Mouse (Mus musculus) forebrain, embryonic 15.5 days (tissue): ENCODE measurements around the gene Akr1c18. TPM values are rescaled to one million over a fixed set of nuclear protein-coding genes. Genes with fewer than 3 reads are reported as not detected.
"Not testable (repeated sequence)": the region's sequence is repeated elsewhere in the genome, so short reads cannot be mapped to it uniquely, and the experiment has no call there.

Source experiments
- ATAC-seq: fragments of 200-750 bp; cut with Nextera tagmentation; replicated peaks from 2 replicates; pipeline ENCODE4 v1.8.0; 2017; ENCODE audit warnings: mild to moderate bottlenecking, moderate TSS enrichment, moderate library complexity
- H3K27ac ChIP-seq: fragments of 300-500 bp; sonication (generic); replicated peaks from 2 replicates; pipeline ENCODE4 v1.5.1; 2015; ENCODE audit warnings: mild to moderate bottlenecking, inconsistent platforms
- H3K27me3 ChIP-seq: fragments of 300-500 bp; sonication (generic); 2 replicates; pipeline ENCODE4 v1.6.1; 2015; ENCODE audit warnings: inconsistent platforms
- H3K36me3 ChIP-seq: fragments of 300-500 bp; sonication (generic); 2 replicates; pipeline ENCODE4 v1.6.1; 2015; ENCODE audit warnings: mild to moderate bottlenecking, inconsistent platforms
- H3K4me1 ChIP-seq: fragments of 300-500 bp; sonication (generic); 2 replicates; pipeline ENCODE4 v1.6.1; 2015; ENCODE audit warnings: inconsistent platforms
- H3K4me2 ChIP-seq: fragments of 300-500 bp; sonication (generic); replicated peaks from 2 replicates; pipeline ENCODE4 v1.6.1; 2015; ENCODE audit warnings: mild to moderate bottlenecking, inconsistent platforms
- H3K4me3 ChIP-seq: fragments of 300-500 bp; sonication (generic); 2 replicates; pipeline ENCODE4 v1.5.1; 2015; ENCODE audit warnings: mild to moderate bottlenecking, inconsistent platforms
- H3K9ac ChIP-seq: fragments of 300-500 bp; sonication (generic); replicated peaks from 2 replicates; pipeline ENCODE4 v1.6.1; 2015; ENCODE audit warnings: mild to moderate bottlenecking, inconsistent platforms
- H3K9me3 ChIP-seq: fragments of 300-500 bp; sonication (generic); 2 replicates; pipeline ENCODE4 v1.6.1; 2016; ENCODE audit warnings: inconsistent platforms
- WGBS: fragments of 180-500 bp; shearing (Covaris S2); methylation state at CpG from one replicate; pipeline ENCODE4 v1.1.7; 2015; ENCODE audit warnings: mixed read lengths; 5-methylcytosine and 5-hydroxymethylcytosine counted together
- polyA plus RNA-seq: library from polyadenylated mRNA; unstranded; fragments of >200 nt; fragmentation: Nextera tagmentation; extraction: Ambion mirVana; gene quantifications from 2 replicates; pipeline ENCODE4 v1.2.1, GENCODE M21; 2015

The Akr1c18 gene
- polyA plus RNA-seq, 1 experiment from 2014 or later: not detected

DNA sequence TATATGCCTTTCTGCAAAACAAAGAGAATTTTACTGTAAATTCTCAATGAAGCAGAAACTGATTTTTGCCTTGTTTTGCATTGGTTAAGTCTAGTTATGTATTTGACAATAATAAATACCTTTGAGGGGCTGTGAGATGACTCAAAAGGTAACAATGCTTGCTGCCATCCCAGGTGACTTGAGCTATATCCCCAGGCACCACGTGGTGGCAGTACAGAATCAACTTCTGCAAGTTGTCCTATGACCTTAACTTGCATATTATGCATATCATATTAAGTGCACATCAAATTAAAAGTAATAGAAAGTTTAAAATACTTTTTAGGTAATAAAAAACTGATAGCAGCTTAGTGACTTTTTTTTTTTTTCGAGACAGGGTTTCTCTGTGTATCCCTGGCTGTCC is 17.4 kb downstream of the Akr1c18 start:
- no peaks in the 10 kb centered on the region for H3K9me3 ChIP-seq
- H3K27me3 ChIP-seq: no peaks in the 10 kb centered on the region
- no peak overlapping the region for H3K27ac ChIP-seq
- H3K4me1 ChIP-seq: no peaks in the 10 kb centered on the region
- no peak for ATAC-seq
- 45% methylated on average over 2 of the region's 2 CpGs for WGBS
- H3K36me3 ChIP-seq: no peaks in the 10 kb centered on the region
- no peak overlapping the region for H3K4me3 ChIP-seq
- no peak overlapping the region for H3K9ac ChIP-seq
- H3K4me2 ChIP-seq: no peak overlapping the region

GRCm38 (mm10) chr13:4131721-4132120 is 18.7 kb downstream of the Akr1c18 start:
- Histone ChIP-seq H3K4me3 (no peak overlapping the region), H3K9me3 (no peaks in the 10 kb centered on the region), H3K4me1 (no peaks in the 10 kb centered on the region), H3K36me3 (no peaks in the 10 kb centered on the region), H3K27me3 (no peaks in the 10 kb centered on the region), H3K27ac (no peak overlapping the region), H3K4me2 (no peak overlapping the region), H3K9ac (no peak overlapping the region)
- ATAC-seq: no peak
- WGBS: 69% methylated on average over 3 of the region's 3 CpGs

DNA sequence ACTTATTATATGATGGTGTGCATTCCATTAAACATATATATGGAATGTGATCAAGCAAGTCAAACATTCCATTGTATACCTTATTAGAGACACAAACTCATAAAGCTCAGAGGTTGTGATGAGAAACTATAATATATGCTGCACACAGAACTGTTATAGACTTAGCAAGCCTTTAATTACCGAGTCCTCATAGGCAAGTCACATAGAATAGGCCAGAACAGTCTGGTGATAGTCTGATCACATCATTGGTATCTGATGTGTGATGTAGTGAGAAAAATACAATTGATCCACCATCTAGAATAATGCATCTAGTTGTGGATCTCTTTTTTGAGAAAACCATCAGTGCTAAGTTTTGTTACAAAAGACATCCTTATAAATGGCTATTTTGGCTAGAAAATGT is 19.1 kb downstream of the Akr1c18 start:
- no peak overlapping the region for H3K4me3 ChIP-seq
- no peaks in the 10 kb centered on the region for H3K9me3 ChIP-seq
- H3K36me3 ChIP-seq: no peaks in the 10 kb centered on the region
- WGBS: 84% methylated on average over 1 of the region's 1 CpGs
- no peaks in the 10 kb centered on the region for H3K27me3 ChIP-seq
- H3K27ac ChIP-seq: no peak overlapping the region
- no peak overlapping the region for H3K9ac ChIP-seq
- H3K4me2 ChIP-seq: no peak overlapping the region
- no peak for ATAC-seq
- no peaks in the 10 kb centered on the region for H3K4me1 ChIP-seq

- WGBS: 43% methylated on average over 5 of the region's 5 CpGs
- Histone ChIP-seq H3K9ac (no peak overlapping the region), H3K36me3 (no peaks in the 10 kb centered on the region), H3K27ac (no peak overlapping the region), H3K4me3 (no peak overlapping the region), H3K4me2 (no peak overlapping the region), H3K9me3 (no peaks in the 10 kb centered on the region), H3K27me3 (no peaks in the 10 kb centered on the region), H3K4me1 (no peaks in the 10 kb centered on the region)
- ATAC-seq: no peak
Measured at GRCm38 (mm10) chr13:4129100-4129499, 21.4 kb downstream of the Akr1c18 start.

DNA sequence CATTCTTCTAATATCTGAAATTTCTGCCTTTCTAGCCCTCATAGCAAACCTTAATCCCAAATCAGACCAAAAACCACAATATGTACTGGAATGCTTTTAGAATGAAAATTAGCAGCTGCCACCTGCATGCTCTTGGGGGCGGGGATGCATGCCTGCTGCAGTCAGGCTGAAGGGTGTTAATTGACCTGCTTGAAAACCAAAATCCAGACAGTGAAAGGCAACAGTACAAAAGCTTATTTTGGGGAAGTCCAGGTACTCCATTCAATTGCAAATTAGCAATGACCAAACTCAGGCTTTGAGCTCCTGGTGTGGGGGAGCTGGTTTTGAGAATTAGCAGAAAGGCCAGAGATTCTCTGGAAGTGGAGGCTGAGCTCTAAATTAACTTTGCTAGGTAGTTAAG is 24.6 kb downstream of the Akr1c18 start:
- H3K4me2 ChIP-seq, H3K9ac ChIP-seq, H3K36me3 ChIP-seq, H3K27ac ChIP-seq, H3K4me3 ChIP-seq, ATAC-seq, H3K27me3 ChIP-seq, H3K9me3 ChIP-seq, H3K4me1 ChIP-seq: not testable (repeated sequence)
- WGBS: 6% methylated on average over 1 of the region's 1 CpGs

DNA sequence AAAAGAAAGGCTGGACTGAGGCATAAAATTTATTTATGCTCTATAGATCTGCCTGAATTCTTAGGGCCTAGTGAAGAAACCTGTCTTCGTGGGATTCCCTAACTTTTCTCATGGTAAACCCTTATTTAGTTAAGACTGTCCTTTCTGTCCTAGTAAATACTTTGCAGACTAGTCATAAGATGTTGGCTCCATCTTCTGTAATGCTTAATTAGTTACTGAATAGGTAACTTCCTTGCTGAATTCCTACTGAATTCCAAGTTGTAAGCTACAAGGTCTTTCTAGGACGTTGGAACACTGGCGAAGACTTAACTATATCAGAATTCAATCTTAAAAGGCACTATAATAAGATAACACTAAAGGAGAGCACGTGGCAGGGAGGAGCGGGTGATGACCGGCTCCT is 26.0 kb downstream of the Akr1c18 start:
- not testable (repeated sequence) for H3K9me3 ChIP-seq, H3K4me3 ChIP-seq, H3K4me1 ChIP-seq, H3K27ac ChIP-seq, H3K9ac ChIP-seq, H3K36me3 ChIP-seq, H3K27me3 ChIP-seq, H3K4me2 ChIP-seq, ATAC-seq
- 87% methylated on average over 6 of the region's 6 CpGs for WGBS

GRCm38 (mm10) chr13:4123146-4123545 is 27.3 kb downstream of the Akr1c18 start:
- Histone ChIP-seq H3K36me3 (no peaks in the 10 kb centered on the region), H3K27me3 (no peaks in the 10 kb centered on the region), H3K27ac (no peak overlapping the region), H3K4me3 (no peak overlapping the region), H3K9ac (no peak overlapping the region), H3K4me2 (no peak overlapping the region), H3K9me3 (no peaks in the 10 kb centered on the region), H3K4me1 (no peaks in the 10 kb centered on the region)
- 72% methylated on average over 7 of the region's 7 CpGs for WGBS
- ATAC-seq: no peak

GRCm38 (mm10) chr13:4119181-4119904 is 31.1 kb downstream of the Akr1c18 start:
- H3K9ac ChIP-seq: no peak overlapping the region
- WGBS: 75% methylated on average over 2 of the region's 2 CpGs

DNA sequence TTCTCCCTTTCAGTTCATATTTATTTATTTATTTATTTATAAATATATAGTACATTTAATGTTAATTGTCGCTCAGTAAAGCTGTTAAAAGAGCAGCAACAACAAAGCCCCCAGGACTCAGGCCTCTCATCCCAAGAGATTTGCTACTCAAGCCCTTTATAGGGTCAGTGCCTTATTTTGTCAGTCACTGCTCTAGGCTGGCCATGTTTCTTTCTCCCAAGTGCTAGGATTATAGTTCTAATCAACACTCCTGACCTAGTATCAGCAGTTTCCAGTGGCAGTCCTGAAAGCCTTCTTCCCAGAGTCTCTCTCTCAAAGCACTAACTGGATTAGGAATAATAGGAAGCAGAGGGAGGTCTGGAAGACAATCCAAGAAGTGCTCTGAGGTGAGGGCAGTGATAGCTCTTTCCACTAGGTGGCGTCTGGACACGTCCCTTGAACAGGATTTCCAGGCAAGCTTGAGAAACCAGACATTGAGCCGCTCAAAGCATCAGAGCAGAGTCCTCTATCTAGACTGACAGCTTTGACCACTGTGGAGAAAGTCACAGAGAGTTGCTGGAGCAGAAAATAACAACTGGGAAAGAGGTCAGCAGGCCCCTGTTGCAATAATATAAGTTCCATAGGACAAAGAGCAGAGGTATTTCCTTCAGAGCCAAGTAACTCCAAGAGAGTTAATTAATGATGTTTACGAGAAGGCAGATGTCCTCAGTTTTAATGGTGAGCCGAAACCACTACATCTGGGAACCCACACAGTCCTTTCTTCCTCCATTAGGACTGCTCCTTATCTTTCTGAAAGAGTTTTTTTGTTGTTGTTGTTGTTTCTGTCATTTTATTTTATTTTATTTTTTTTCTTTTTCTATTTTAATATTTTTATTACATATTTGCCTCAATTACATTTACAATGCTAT is 39.9 kb downstream of the Akr1c18 start:
- WGBS: 25% methylated on average over 6 of the region's 6 CpGs
- no peaks in the 10 kb centered on the region for H3K36me3 ChIP-seq
- ATAC-seq: peak; percentile 83
- no peaks in the 10 kb centered on the region for H3K27me3 ChIP-seq
- no peaks in the 10 kb centered on the region for H3K9me3 ChIP-seq
- H3K4me2 ChIP-seq: no peak overlapping the region
- H3K4me3 ChIP-seq: no peak overlapping the region
- H3K4me1 ChIP-seq: no peaks in the 10 kb centered on the region
- H3K9ac ChIP-seq: no peak overlapping the region
- H3K27ac ChIP-seq: no peak overlapping the region

More at GRCm38 (mm10) chr13:4119181-4119904, 31.1 kb downstream of the Akr1c18 start:
- H3K36me3 ChIP-seq: no peaks in the 10 kb centered on the region
- H3K9me3 ChIP-seq: no peaks in the 10 kb centered on the region
- no peak overlapping the region for H3K4me3 ChIP-seq
- H3K27me3 ChIP-seq: no peaks in the 10 kb centered on the region
- no peaks in the 10 kb centered on the region for H3K4me1 ChIP-seq
- H3K27ac ChIP-seq: no peak overlapping the region
- no peak for ATAC-seq
- H3K4me2 ChIP-seq: no peak overlapping the region

DNA sequence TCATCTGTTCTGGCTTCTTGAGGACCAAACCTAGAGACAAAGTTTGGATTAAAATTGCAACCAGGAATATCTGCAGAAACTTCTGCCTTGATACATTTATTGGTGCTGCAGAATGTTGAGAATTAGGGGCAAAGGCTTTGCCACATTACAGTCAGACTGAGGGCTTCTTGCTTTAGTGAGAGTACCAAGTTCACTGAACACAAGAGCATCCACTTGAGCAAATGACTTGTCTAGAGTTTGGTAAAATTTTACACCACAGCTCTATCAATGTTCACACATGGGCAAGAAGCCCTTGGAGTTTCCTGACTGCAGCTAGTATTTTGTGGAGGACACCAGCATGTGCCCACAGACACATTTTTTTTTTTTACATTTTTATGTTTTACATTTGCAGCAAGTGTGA is 47.7 kb downstream of the Akr1c18 start:
- H3K4me3 ChIP-seq: no peak overlapping the region
- no peak for ATAC-seq
- H3K27ac ChIP-seq: no peak overlapping the region
- H3K27me3 ChIP-seq: no peaks in the 10 kb centered on the region
- H3K9ac ChIP-seq: no peak overlapping the region
- H3K4me1 ChIP-seq: no peaks in the 10 kb centered on the region
- H3K36me3 ChIP-seq: no peaks in the 10 kb centered on the region
- no peak overlapping the region for H3K4me2 ChIP-seq
- H3K9me3 ChIP-seq: no peaks in the 10 kb centered on the region

GRCm38 (mm10) chr13:4101691-4102090 is 48.8 kb downstream of the Akr1c18 start:
- no peak overlapping the region for H3K9ac ChIP-seq
- no peaks in the 10 kb centered on the region for H3K9me3 ChIP-seq
- no peak for ATAC-seq
- H3K4me1 ChIP-seq: no peaks in the 10 kb centered on the region
- no peak overlapping the region for H3K27ac ChIP-seq
- H3K27me3 ChIP-seq: no peaks in the 10 kb centered on the region
- H3K4me3 ChIP-seq: no peak overlapping the region
- H3K4me2 ChIP-seq: no peak overlapping the region
- H3K36me3 ChIP-seq: no peaks in the 10 kb centered on the region
